Mouse (Mus musculus) forebrain, embryonic 11.5 days (tissue): Measurements from ENCODE around the gene Asic2. TPM values are rescaled to one million over a fixed set of nuclear protein-coding genes. Genes with fewer than 3 reads are reported as not detected.

Source experiments
- ATAC-seq: fragments of 200-750 bp; cut with Nextera tagmentation; replicated peaks from 2 replicates; pipeline ENCODE4 v1.8.0; 2017; ENCODE audit warnings: moderate TSS enrichment; ENCODE audit not compliant: low FRiP score
- DNase-seq: peaks from one replicate; pipeline ENCODE4 v3.0.0-alpha.2; 2017; ENCODE audit warnings: low spot score
- H3K27ac ChIP-seq: fragments of 300-500 bp; sonication (generic); 2 replicates; pipeline ENCODE4 v1.5.1; 2014; ENCODE audit warnings: low read depth, low read length
- H3K27me3 ChIP-seq: fragments of 300-500 bp; sonication (generic); 2 replicates; pipeline ENCODE4 v1.6.1; 2014; ENCODE audit warnings: mild to moderate bottlenecking, low read length, mixed read lengths; ENCODE audit not compliant: control insufficient read depth, insufficient read depth
- H3K36me3 ChIP-seq: fragments of 300-500 bp; sonication (generic); 2 replicates; pipeline ENCODE4 v1.6.1; 2014; ENCODE audit warnings: mild to moderate bottlenecking, low read length, moderate library complexity, mixed read lengths; ENCODE audit not compliant: control insufficient read depth, insufficient read depth
- H3K4me1 ChIP-seq: fragments of 300-500 bp; sonication (generic); replicated peaks from 2 replicates; pipeline ENCODE4 v1.6.1; 2014; ENCODE audit warnings: low read length, mixed read lengths; ENCODE audit not compliant: control insufficient read depth, insufficient read depth
- H3K4me2 ChIP-seq: fragments of 300-500 bp; sonication (generic); 2 replicates; pipeline ENCODE4 v1.6.1; 2014; ENCODE audit warnings: low read depth, mild to moderate bottlenecking, low read length, moderate library complexity, mixed read lengths; ENCODE audit not compliant: severe bottlenecking
- H3K4me3 ChIP-seq: fragments of 300-500 bp; sonication (generic); 2 replicates; pipeline ENCODE4 v1.5.1; 2014; ENCODE audit warnings: low read depth, low read length
- H3K9ac ChIP-seq: fragments of 300-500 bp; sonication (generic); 2 replicates; pipeline ENCODE4 v1.6.1; 2014; ENCODE audit warnings: low read length
- H3K9me3 ChIP-seq: fragments of 300-500 bp; sonication (generic); 2 replicates; pipeline ENCODE4 v1.6.1; 2016; ENCODE audit warnings: low read length, mixed read lengths; ENCODE audit not compliant: control insufficient read depth
- WGBS: fragments of 180-500 bp; shearing (Covaris S2); extraction: QIAGEN DNeasy Blood & Tissue Kit; methylation state at CpG from one replicate; pipeline ENCODE4 v1.1.7; 2014; 5-methylcytosine and 5-hydroxymethylcytosine counted together
- polyA plus RNA-seq: library from polyadenylated mRNA; unstranded; fragments of >200 nt; fragmentation: Nextera tagmentation; extraction: Ambion mirVana; gene quantifications from 2 replicates; pipeline ENCODE4 v1.2.1, GENCODE M21; 2014

The Asic2 gene
- polyA plus RNA-seq, 1 experiment from 2014 or later = 0.94 TPM

- Histone ChIP-seq H3K4me3 (peak overlapping the region; percentile 50), H3K27me3 (peaks cover 12% of the 10 kb centered on the region), H3K4me2 (peak overlapping the region; percentile 96), H3K27ac (no peak overlapping the region), H3K9ac (peak overlapping the region; percentile 57), H3K36me3 (no peaks in the 10 kb centered on the region), H3K4me1 (peaks cover 3% of the 10 kb centered on the region; the same call in 1 of the 2 replicates), H3K9me3 (no peaks in the 10 kb centered on the region)
- peak; percentile 66; the same call in 1 of the 2 replicates for ATAC-seq
- WGBS = under 1% methylated on average over 39 of the region's 42 CpGs
- peak; percentile 82 for DNase-seq
Observed at GRCm38 (mm10) chr11:81152021-81152385, 816.3 kb downstream of the Asic2 start.

DNA sequence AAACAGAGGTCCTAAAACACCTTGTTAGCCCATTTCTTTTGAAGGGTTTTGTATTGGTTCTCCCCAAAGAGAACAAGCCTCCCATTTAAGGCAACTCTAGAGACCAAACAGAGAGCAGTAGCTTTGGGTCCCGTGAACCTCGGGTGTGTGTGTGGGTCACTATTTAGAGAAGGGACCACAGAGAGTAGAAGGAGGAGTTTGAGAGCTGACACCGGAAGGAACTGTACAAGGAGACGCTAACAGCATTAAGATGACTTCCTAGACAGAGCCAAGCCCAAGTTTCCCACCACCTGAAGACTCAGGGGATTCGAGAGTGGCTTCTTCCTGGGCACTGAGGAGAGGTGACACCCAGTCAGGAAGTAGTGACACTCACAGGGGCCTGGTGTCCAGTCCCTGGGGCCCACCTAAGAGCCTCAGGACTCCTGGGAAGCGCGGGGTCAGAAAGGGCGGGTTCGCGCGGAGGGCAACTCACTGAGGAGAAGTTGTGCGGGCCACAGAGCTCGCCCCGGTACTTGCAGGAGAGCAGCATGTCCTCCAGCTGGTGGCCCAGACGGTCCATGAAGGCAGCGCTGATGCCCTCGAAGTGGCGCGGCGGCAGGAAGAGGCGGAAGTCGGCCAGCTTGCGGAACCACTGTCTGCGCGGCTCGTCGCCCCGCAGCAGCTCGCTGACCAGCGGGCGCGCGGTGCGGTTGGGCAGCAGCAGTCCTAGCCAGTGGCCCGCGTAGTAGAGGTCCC, 816.8 kb downstream of the Asic2 start:
- ATAC-seq (no peak; the same call in 1 of the 2 replicates), DNase-seq (no peak)
- 5% methylated on average over 30 of the region's 36 CpGs for WGBS
- H3K9me3 ChIP-seq = no peaks in the 10 kb centered on the region
- no peaks in the 10 kb centered on the region for H3K36me3 ChIP-seq
- H3K27me3 ChIP-seq = peaks cover 12% of the 10 kb centered on the region
- H3K4me3 ChIP-seq = peak overlapping the region; percentile 50
- H3K9ac ChIP-seq = peak overlapping the region; percentile 57
- peaks cover 3% of the 10 kb centered on the region; the same call in 1 of the 2 replicates for H3K4me1 ChIP-seq
- H3K27ac ChIP-seq = no peak overlapping the region
- peak overlapping the region; percentile 96 for H3K4me2 ChIP-seq

DNA sequence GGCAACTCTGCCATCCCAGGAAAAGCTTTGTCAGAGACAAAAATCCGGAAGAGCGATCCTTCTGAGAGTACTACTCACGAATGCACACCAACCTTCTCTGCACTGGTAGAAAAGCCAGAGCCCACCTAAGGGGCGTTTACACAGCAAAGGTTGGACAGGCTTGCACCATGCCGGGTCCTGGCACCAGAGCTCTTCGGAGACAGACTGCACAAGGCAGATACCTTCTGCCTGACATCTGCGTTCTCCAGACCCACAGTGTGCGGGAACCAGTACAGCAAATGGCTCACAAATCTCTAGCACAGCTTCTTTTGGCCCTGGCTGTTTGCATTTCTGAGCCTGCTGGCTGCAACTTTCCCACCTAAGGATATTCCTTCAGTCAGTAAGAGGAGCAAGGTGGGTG, 817.6 kb downstream of the Asic2 start:
- H3K9ac ChIP-seq = no peak overlapping the region
- H3K4me1 ChIP-seq = peaks cover 3% of the 10 kb centered on the region; the same call in 1 of the 2 replicates
- ATAC-seq (no peak), DNase-seq (no peak)
- H3K9me3 ChIP-seq = no peaks in the 10 kb centered on the region
- peaks cover 10% of the 10 kb centered on the region for H3K27me3 ChIP-seq
- H3K4me3 ChIP-seq = no peak overlapping the region
- no peaks in the 10 kb centered on the region for H3K36me3 ChIP-seq
- no peak overlapping the region for H3K27ac ChIP-seq
- WGBS = 85% methylated on average over 8 of the region's 8 CpGs
- no peak overlapping the region for H3K4me2 ChIP-seq

- Histone ChIP-seq H3K36me3 (no peaks in the 10 kb centered on the region), H3K4me3 (no peak overlapping the region), H3K9ac (no peak overlapping the region), H3K27me3 (peaks cover 8% of the 10 kb centered on the region), H3K4me2 (no peak overlapping the region), H3K27ac (no peak overlapping the region), H3K9me3 (no peaks in the 10 kb centered on the region), H3K4me1 (peaks cover 3% of the 10 kb centered on the region; the same call in 1 of the 2 replicates)
- no peak for DNase-seq
- ATAC-seq = no peak
- WGBS = 71% methylated on average over 10 of the region's 10 CpGs
Observed at GRCm38 (mm10) chr11:81148423-81148822, 819.8 kb downstream of the Asic2 start.

- H3K27ac ChIP-seq = no peak overlapping the region
- ATAC-seq (no peak), DNase-seq (no peak)
- H3K27me3 ChIP-seq = peaks cover 5% of the 10 kb centered on the region
- H3K9me3 ChIP-seq = no peaks in the 10 kb centered on the region
- 87% methylated on average over 9 of the region's 9 CpGs for WGBS
- no peak overlapping the region for H3K9ac ChIP-seq
- peaks cover 3% of the 10 kb centered on the region; the same call in 1 of the 2 replicates for H3K4me1 ChIP-seq
- no peaks in the 10 kb centered on the region for H3K36me3 ChIP-seq
- no peak overlapping the region for H3K4me3 ChIP-seq
- no peak overlapping the region for H3K4me2 ChIP-seq
Observed at GRCm38 (mm10) chr11:81146574-81147157, 821.6 kb downstream of the Asic2 start.

- no peaks in the 10 kb centered on the region for H3K36me3 ChIP-seq
- no peak overlapping the region for H3K27ac ChIP-seq
- H3K4me2 ChIP-seq = no peak overlapping the region
- no peaks in the 10 kb centered on the region for H3K9me3 ChIP-seq
- 0 out of 2 replicates have a peak, but pooled peaks cover 2% of the 10 kb centered on the region for H3K4me1 ChIP-seq
- DNase-seq (no peak), ATAC-seq (no peak)
- no peak overlapping the region for H3K4me3 ChIP-seq
- H3K27me3 ChIP-seq = no peaks in the 10 kb centered on the region
- WGBS = 43% methylated on average over 4 of the region's 4 CpGs
- no peak overlapping the region for H3K9ac ChIP-seq
Observed at GRCm38 (mm10) chr11:81135141-81135540, 833.1 kb downstream of the Asic2 start.

DNA sequence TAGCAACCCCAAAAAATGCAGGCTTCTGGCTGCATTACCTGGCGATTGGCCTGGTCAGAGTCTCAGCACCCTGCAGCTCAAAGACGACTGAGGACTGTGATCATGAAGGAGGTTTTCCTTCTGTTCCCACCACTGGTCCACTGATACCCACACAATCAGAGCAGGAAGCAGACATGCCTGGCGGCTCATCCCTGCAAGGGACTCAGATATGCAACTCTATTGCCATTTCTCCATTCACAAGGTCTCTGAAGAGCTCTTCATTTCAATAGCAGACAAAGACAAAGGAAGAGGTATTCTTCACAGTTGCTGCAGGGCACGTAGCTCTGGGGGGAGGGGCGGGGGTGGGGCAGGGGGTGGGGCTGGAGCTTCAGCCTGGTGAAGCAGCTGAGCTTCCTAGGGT, 834.3 kb downstream of the Asic2 start:
- 0 out of 2 replicates have a peak, but pooled peaks cover 2% of the 10 kb centered on the region for H3K4me1 ChIP-seq
- H3K36me3 ChIP-seq = no peaks in the 10 kb centered on the region
- no peak overlapping the region for H3K4me3 ChIP-seq
- H3K27me3 ChIP-seq = no peaks in the 10 kb centered on the region
- no peak for DNase-seq
- no peak overlapping the region for H3K9ac ChIP-seq
- 13% methylated on average over 5 of the region's 5 CpGs for WGBS
- no peak overlapping the region for H3K27ac ChIP-seq
- no peak for ATAC-seq
- no peaks in the 10 kb centered on the region for H3K9me3 ChIP-seq
- H3K4me2 ChIP-seq = no peak overlapping the region

- ATAC-seq (no peak), DNase-seq (peak; percentile 11)
- Histone ChIP-seq H3K9ac (no peak overlapping the region), H3K4me1 (0 out of 2 replicates have a peak, but pooled peaks cover 2% of the 10 kb centered on the region), H3K27me3 (no peaks in the 10 kb centered on the region), H3K4me3 (no peak overlapping the region), H3K4me2 (no peak overlapping the region), H3K36me3 (no peaks in the 10 kb centered on the region), H3K27ac (no peak overlapping the region), H3K9me3 (no peaks in the 10 kb centered on the region)
- 92% methylated on average over 7 of the region's 7 CpGs for WGBS
Observed at GRCm38 (mm10) chr11:81132669-81133068, 835.6 kb downstream of the Asic2 start.
